Mouse (Mus musculus) stomach, postnatal 0 days (tissue): ENCODE measurements around the gene Rufy2.

Experiments used
- CTCF ChIP-seq: IDR thresholded peaks from 2 replicates; pipeline ENCODE4 v1.5.1; 2016; ENCODE audit warnings: antibody characterized with exemption, low read depth, mild to moderate bottlenecking, moderate library complexity
- EP300 ChIP-seq: optimal IDR thresholded peaks from 2 replicates; pipeline ENCODE3; 2016; ENCODE audit warnings: antibody characterized with exemption

DNA sequence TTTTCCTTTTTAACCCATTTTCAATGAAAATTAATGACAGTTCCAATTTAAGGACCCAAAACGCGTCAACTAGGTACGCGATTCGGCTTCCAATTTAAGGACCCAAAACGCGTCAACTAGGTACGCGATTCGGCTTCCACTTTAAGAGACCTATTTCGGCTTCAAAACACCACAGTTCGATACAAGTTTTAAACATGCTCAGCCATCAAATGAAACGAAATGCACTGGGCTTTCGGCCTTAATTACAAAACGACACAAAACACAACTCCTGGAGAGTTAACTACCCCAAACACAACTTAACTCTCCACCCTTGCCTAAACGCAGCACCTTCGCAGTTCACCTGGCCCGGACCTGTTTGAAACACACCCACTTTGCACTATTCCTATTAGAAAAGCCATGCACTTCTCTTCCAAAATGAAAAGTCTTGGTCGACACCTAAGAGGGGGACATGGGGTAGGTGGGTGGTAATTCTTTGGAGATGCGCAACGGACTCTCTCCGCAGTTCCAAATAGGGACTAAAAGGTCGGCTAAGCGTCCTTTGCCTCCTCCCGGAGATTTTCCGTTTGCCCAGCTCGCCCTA lies 42.6 kb downstream of the Rufy2 start:
- TF ChIP-seq EP300 (no peak), CTCF (no peak)
